Mouse (Mus musculus): ENCODE data around the gene Apoc1.

GRCm38 (mm10) chr7:19678901-19679300 is 13.6 kb downstream of the Apoc1 start:
- TF ChIP-seq POLR2A (IDR thresholded peaks at IDR 0.05; ENCODE audit: control insufficient read depth in 1 of 2, insufficient read depth in 1 of 2, low read depth in 1 of 2, low read length in 2 of 2, poor library complexity in 1 of 2) (no peak), MYC (IDR thresholded peaks at IDR 0.05; ENCODE audit: low read depth, low read length) (no peak), MYB (IDR thresholded peaks at IDR 0.05; ENCODE audit: low read depth, low read length) (no peak), MAX (IDR thresholded peaks at IDR 0.05; ENCODE audit: low read length) (no peak), GATA1 (IDR thresholded peaks at IDR 0.05; ENCODE audit: low read depth, low read length) (no peak), EP300 (IDR thresholded peaks at IDR 0.05; ENCODE audit: low read depth in 1 of 2, low read length in 2 of 2) (no peak), CHD1 (IDR thresholded peaks at IDR 0.05; ENCODE audit: low read depth, low read length) (no peak)
